Mouse (Mus musculus): ENCODE measurements around the gene Abcc5.

GRCm38 (mm10) chr16:20359643-20360295 lies 66.4 kb downstream of the Abcc5 start:
- TF ChIP-seq CTCF (IDR thresholded peaks at IDR 0.05; ENCODE audit: low read depth, low read length) (no peak), POLR2A (IDR thresholded peaks at IDR 0.05; ENCODE audit: insufficient read depth, low read length) (no peak)
